Mouse (Mus musculus): Measurements from ENCODE around the gene Gabra4.
"Not testable (repeated sequence)": the region's sequence is repeated elsewhere in the genome, so short reads cannot be mapped to it uniquely, and the experiment has no call there.

The Gabra4 gene

GRCm38 (mm10) chr5:71658115-71658497, at the start of gene Gabra4:
TSS of gene Gabra4 (minus strand) at chr5:71658308.
- no peak for DNase-seq (ENCODE audit: low spot score)

GRCm38 (mm10) chr5:71701273-71701614, 43.1 kb upstream of the Gabra4 start:
- no peak for DNase-seq (ENCODE audit: low spot score)

DNA sequence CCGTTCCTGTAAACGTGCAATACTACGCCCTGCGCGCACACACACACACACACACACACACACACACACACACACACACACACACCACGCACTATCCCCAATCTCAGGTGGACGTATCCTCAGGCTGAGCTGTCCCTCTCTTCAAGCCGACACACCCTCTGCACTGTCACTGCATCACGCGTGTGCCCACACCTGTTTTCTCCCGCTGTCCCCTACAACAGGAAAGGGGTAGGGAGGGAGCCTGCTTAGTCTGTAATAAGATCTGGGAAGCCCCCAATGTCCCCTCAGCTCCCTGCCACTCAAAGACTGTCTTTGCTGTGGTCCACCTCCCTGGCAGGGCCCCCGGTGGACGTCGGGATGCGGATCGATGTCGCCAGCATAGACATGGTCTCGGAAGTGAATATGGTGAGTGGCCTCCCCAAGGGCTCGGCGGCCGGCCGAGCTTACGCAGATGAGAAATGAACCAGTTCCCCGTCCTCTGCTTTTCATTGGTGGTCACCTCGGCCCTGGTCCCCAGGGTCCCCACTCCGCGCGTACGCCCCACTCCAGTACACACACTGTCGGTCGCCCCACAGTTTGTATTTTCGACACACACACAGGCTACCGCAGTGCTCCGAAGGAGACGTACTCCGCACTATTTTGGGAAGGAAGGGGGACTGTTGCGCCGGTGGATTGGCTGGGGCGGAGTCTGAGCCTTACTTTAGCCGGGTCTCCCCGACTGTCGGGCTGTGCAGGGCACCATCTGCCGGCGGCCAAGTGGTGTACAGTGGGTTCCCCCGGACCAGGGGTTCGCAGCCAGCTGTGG, 42.6 kb upstream of the Gabra4 start:
- peak; percentile 27 for DNase-seq (ENCODE audit: low spot score)

DNA sequence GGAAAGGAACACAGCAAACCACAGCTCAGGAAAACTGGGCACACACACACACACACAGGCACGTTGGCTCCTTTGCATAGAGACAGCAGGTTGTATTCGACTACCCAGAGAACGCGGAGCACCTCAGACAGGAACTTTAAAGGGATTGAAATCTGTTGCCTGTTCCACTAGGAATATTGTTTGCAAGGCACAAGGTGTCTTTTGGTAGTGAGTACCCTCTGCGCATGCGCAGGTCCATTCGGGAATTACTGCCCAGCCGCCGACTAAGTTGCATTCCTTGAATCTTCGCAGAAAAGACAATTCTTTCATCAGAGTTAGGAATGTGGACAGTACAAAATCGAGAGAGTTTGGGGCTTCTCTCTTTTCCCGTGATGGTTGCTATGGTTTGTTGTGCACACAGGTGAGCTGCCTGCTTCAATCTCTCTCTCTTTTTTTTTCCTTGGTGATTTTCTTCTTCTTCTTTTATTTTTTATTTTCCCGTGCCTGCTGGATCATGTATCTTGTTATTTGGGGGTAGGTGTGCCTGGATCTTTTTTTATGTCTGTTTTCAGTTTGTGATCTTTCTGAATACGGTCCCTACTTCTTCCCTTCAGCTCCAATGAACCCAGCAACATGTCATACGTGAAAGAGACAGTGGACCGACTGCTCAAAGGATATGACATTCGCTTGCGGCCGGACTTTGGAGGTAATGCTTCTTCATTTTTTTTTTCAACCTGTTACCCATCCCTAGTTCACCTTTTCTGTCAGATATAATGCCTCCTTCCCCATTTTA, 41.8 kb upstream of the Gabra4 start:
- peak; percentile 21 for DNase-seq (ENCODE audit: low spot score)

DNA sequence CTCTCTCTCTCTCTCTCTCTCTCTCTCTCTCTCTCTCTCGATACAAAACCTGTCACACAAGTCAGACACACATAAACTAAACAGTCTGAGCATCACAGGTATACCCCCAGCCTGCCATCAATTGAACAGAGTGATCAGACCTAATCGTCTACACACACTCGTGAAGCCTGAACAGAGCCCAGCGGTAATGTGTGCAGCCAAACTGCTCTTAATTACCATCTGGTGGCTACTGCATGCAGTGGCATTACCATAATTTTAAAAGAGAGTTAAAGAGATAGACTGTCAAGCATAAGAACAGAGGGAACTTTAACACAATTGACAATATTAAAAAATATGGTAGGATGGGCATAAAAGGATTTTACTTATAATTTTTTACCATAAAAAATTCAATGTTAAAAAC, 7.5 kb upstream of the Gabra4 start:
- no peak for DNase-seq (ENCODE audit: low spot score)

GRCm38 (mm10) chr5:71657482-71658114, 510 bp downstream of the Gabra4 start, which contains the start of gene Gabrb1:
TSS of gene Gabrb1 (plus strand) at chr5:71658113.
- peak; percentile 20 for DNase-seq (ENCODE audit: low spot score)

GRCm38 (mm10) chr5:71656771-71657170, 1.3 kb downstream of the Gabra4 start:
- no peak for DNase-seq (ENCODE audit: low spot score)

- DNase-seq (ENCODE audit: low spot score), result no peak
Measured at GRCm38 (mm10) chr5:71654056-71654455, 4.1 kb downstream of the Gabra4 start.

GRCm38 (mm10) chr5:71648108-71648507, 10.0 kb downstream of the Gabra4 start:
- DNase-seq (ENCODE audit: low spot score), result no peak

DNA sequence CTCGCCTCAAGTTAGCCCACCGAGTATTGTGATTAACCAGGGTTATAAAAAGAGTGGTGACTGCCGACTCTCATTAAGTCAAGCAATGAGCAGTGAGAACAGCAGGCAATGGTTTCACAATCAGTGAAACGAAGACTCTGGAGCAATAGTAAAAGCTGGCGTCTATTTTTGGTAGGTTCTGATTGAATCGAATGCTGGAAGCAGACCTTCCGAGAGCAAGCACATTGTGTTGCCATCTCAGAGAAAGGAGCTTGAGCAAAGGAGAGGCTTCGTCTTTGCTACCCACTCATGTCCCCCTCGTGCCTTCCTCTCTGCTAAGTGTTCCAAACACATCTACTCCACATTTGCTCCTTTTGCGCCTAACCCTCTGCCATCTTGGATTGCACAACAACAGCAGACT, 18.3 kb downstream of the Gabra4 start:
- no peak for DNase-seq (ENCODE audit: low spot score)

DNA sequence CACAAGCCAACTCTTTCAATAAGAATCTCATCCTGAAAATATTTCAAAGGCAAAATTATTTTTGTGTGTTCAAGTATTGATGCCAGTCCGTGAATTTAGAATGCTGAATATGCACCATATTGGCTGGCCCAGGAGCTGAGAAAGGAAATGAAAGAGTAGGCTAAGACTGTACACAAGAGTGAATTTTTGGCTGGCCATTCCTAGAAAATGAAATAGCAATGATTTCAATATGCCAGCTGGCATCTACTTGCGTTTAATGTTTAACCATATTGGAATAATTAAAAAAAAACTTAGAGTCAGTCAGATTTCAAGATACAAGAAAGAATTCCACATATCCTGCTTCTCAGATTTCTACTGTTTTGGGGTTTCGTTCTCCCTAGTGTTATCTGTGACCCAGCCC, 30.3 kb downstream of the Gabra4 start:
- DNase-seq (ENCODE audit: low spot score), result no peak

GRCm38 (mm10) chr5:71616734-71617133, 41.4 kb downstream of the Gabra4 start:
- DNase-seq (ENCODE audit: low spot score), result no peak

DNA sequence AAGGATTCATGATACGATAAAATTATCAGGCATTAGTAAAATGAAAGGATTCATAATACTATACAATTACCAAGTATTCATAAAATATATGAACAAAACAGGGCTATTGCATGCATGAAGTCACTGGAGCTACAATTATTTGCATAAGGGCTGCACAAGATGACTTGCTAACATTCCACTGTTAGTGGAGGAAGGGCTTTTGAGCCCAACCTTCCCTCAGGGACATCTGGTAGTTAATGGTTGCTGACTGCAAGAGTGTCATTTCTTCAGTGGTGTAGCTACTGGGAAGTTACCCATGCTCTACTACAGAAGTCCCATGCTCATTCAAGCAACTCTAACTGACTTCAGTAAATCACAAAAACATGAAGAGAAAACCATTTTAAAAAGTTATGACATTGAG, 43.8 kb downstream of the Gabra4 start:
- DNase-seq (ENCODE audit: low spot score), result no peak

- no peak for DNase-seq (ENCODE audit: low spot score)
Measured at GRCm38 (mm10) chr5:71608735-71609134, 49.4 kb downstream of the Gabra4 start.

- no peak for DNase-seq (ENCODE audit: low spot score)
Measured at GRCm38 (mm10) chr5:71606907-71607306, 51.2 kb downstream of the Gabra4 start.

GRCm38 (mm10) chr5:71604128-71604690, 53.9 kb downstream of the Gabra4 start:
- no peak for DNase-seq (ENCODE audit: low spot score)

GRCm38 (mm10) chr5:71595321-71595720, 62.8 kb downstream of the Gabra4 start:
- DNase-seq (ENCODE audit: low spot score), result no peak

DNA sequence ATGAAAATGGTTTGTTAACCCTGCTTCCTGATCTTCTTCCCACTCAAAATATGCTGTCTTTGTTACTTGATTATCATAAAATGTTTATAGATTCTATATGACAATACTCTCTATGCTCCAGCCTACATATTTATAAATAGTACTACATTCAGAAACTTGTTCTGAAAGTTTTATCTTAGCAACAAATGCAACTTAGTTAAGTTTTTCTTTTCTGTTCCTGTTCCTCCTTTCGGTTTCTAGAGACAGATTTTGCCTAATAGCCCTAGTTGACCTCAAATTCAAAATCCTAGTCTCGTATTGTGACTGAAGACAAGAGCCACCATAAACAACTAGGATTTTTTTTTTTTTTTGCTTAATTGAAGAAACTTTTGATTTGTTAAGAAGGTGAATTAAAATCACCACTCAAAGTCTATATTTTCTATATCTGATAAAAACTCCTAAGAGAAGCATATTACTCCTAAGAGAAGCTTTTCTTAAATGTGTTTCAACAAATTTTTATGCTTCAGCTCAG, 64.3 kb downstream of the Gabra4 start:
- DNase-seq (ENCODE audit: low spot score), result no peak

GRCm38 (mm10) chr5:71571646-71572237, 86.4 kb downstream of the Gabra4 start:
- DNase-seq (ENCODE audit: low spot score), result no peak

- DNase-seq (ENCODE audit: low spot score), result no peak
Measured at GRCm38 (mm10) chr5:71548079-71548478, 110.0 kb downstream of the Gabra4 start, which contains the start of gene Cox7b2. TSS of gene Cox7b2 (minus strand) at chr5:71548205.

- no peak for DNase-seq (ENCODE audit: low spot score)
Measured at GRCm38 (mm10) chr5:71545554-71545953, 112.6 kb downstream of the Gabra4 start.

GRCm38 (mm10) chr5:71525486-71525885, 132.6 kb downstream of the Gabra4 start:
- DNase-seq (ENCODE audit: low spot score), result not testable (repeated sequence)
